Mouse (Mus musculus) limb, embryonic 15.5 days (tissue): Measurements from ENCODE around the gene Adam12. TPM values are rescaled to one million over a fixed set of nuclear protein-coding genes. Genes with fewer than 3 reads are reported as not detected.

Source experiments
- ATAC-seq: fragments of 200-750 bp; cut with Nextera tagmentation; 2 replicates; pipeline ENCODE4 v1.8.0; 2017; ENCODE audit warnings: low read depth, moderate TSS enrichment; ENCODE audit not compliant: insufficient number of reproducible peaks, low FRiP score, low TSS enrichment
- H3K27ac ChIP-seq: fragments of 300-500 bp; sonication (generic); 2 replicates; pipeline ENCODE4 v1.5.1; 2015; ENCODE audit warnings: moderate library complexity, mild to moderate bottlenecking, inconsistent platforms
- H3K27me3 ChIP-seq: fragments of 300-500 bp; sonication (generic); 2 replicates; pipeline ENCODE4 v1.6.1; 2015; ENCODE audit warnings: inconsistent platforms
- H3K36me3 ChIP-seq: fragments of 300-500 bp; sonication (generic); 2 replicates; pipeline ENCODE4 v1.6.1; 2015; ENCODE audit warnings: inconsistent platforms
- H3K4me1 ChIP-seq: fragments of 300-500 bp; sonication (generic); 2 replicates; pipeline ENCODE4 v1.6.1; 2015; ENCODE audit warnings: inconsistent platforms
- H3K4me2 ChIP-seq: fragments of 300-500 bp; sonication (generic); 2 replicates; pipeline ENCODE4 v1.6.1; 2015; ENCODE audit warnings: mild to moderate bottlenecking, inconsistent platforms
- H3K4me3 ChIP-seq: fragments of 300-500 bp; sonication (generic); 2 replicates; pipeline ENCODE4 v1.5.1; 2015; ENCODE audit warnings: mild to moderate bottlenecking, inconsistent platforms
- H3K9ac ChIP-seq: fragments of 300-500 bp; sonication (generic); 2 replicates; pipeline ENCODE4 v1.6.1; 2015; ENCODE audit warnings: inconsistent platforms
- H3K9me3 ChIP-seq: fragments of 300-500 bp; sonication (generic); 2 replicates; pipeline ENCODE4 v1.6.1; 2016; ENCODE audit warnings: inconsistent platforms
- WGBS: fragments of 180-500 bp; shearing (Covaris S2); methylation state at CpG from one replicate; pipeline ENCODE4 v1.1.7; 2015; 5-methylcytosine and 5-hydroxymethylcytosine counted together
- polyA plus RNA-seq: library from polyadenylated mRNA; unstranded; fragments of >200 nt; fragmentation: Nextera tagmentation; extraction: Ambion mirVana; gene quantifications from 2 replicates; pipeline ENCODE4 v1.2.1, GENCODE M21; 2015

The Adam12 gene
- polyA plus RNA-seq, 1 experiment from 2014 or later, result 8.1 TPM

DNA sequence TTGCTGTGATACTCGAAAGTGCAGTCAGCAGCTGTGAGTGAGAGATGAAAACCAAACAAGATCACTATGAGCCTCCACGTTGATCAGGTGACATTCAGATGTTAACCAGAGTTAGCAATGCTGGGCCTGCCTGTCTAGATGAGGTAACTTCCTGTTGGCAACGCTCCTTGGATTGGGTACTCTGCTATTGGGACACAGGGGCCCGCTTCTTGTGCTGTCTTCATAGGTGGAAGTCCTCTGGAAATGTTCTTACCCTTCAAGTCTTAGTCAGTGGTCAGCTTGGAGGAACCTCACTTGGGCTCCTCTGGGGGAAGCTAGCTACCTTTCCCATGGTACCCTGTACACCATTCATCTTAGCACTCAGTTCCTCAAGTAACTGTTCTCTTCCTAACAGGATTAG, 169.3 kb downstream of the Adam12 start:
- no peak for ATAC-seq
- no peaks in the 10 kb centered on the region for H3K9me3 ChIP-seq

GRCm38 (mm10) chr7:134052486-134052885, 179.5 kb downstream of the Adam12 start:
- no peak overlapping the region for H3K4me3 ChIP-seq
- no peaks in the 10 kb centered on the region for H3K27me3 ChIP-seq
- H3K4me1 ChIP-seq, result no peaks in the 10 kb centered on the region
- 28% methylated on average over 2 of the region's 2 CpGs for WGBS
- no peak overlapping the region for H3K4me2 ChIP-seq
- ATAC-seq, result no peak
- no peaks in the 10 kb centered on the region for H3K36me3 ChIP-seq
- H3K9me3 ChIP-seq, result no peaks in the 10 kb centered on the region
- no peak overlapping the region for H3K27ac ChIP-seq
- H3K9ac ChIP-seq, result no peak overlapping the region

More for the DNA sequence above, 169.3 kb downstream of the Adam12 start:
- H3K4me3 ChIP-seq, result no peak overlapping the region
- H3K4me1 ChIP-seq, result 0 out of 2 replicates have a peak, but pooled peaks cover 2% of the 10 kb centered on the region
- no peaks in the 10 kb centered on the region for H3K27me3 ChIP-seq
- WGBS, result 72% methylated on average over 4 of the region's 4 CpGs
- H3K27ac ChIP-seq, result no peak overlapping the region
- no peak overlapping the region for H3K4me2 ChIP-seq
- H3K36me3 ChIP-seq, result no peaks in the 10 kb centered on the region
- no peak overlapping the region for H3K9ac ChIP-seq

DNA sequence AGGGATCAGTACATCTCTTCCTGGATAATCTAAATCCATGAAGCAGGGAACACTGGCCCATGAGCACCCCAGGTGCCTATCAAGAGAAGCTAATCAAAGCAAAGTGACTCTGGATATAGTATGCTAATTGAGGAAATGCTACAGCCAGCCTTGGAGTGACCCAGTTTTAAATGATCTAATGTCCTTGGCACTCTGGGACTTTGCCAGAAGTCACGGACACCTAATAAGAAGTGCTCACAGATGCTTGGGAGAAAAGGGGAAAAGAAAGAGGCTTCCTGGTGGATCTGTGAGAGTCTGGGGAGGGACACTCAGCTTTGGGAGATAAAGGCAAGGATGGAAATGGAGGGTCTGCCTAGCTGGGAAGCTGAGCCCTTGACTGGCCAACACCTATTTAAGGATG, 181.6 kb downstream of the Adam12 start:
- Histone ChIP-seq H3K9me3 (no peaks in the 10 kb centered on the region), H3K27ac (no peak overlapping the region), H3K4me2 (no peak overlapping the region), H3K36me3 (no peaks in the 10 kb centered on the region), H3K4me1 (no peaks in the 10 kb centered on the region), H3K27me3 (no peaks in the 10 kb centered on the region), H3K4me3 (no peak overlapping the region), H3K9ac (no peak overlapping the region)
- ATAC-seq, result no peak
- WGBS, result 62% methylated on average over 1 of the region's 1 CpGs

- H3K4me1 ChIP-seq, result no peaks in the 10 kb centered on the region
- no peaks in the 10 kb centered on the region for H3K27me3 ChIP-seq
- no peaks in the 10 kb centered on the region for H3K36me3 ChIP-seq
- no peak overlapping the region for H3K27ac ChIP-seq
- H3K9me3 ChIP-seq, result no peaks in the 10 kb centered on the region
- no peak overlapping the region for H3K4me2 ChIP-seq
- H3K9ac ChIP-seq, result no peak overlapping the region
- no peak for ATAC-seq
- 85% methylated on average over 3 of the region's 3 CpGs for WGBS
- no peak overlapping the region for H3K4me3 ChIP-seq
Measured at GRCm38 (mm10) chr7:134046376-134046775, 185.6 kb downstream of the Adam12 start.

DNA sequence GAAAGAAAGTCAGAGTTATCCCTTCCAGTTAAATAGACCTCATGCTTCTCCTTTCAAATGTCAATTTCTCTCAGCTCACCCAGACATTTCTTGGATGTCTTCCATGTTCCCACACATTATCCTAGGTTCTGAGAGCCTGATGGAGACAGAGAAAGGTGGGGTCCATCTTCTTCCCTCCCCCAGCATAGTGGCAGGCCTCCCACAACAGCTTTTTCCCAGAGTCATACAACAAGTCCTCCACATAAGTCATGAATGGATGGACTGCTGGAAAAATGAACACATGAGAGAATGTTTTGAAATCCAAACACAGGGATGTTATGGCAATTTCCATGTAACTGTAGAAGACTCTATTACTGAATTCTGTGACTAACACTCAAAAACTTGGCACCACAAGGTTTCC, 188.4 kb downstream of the Adam12 start:
- Histone ChIP-seq H3K4me3 (no peak overlapping the region), H3K36me3 (no peaks in the 10 kb centered on the region), H3K27ac (no peak overlapping the region), H3K27me3 (no peaks in the 10 kb centered on the region), H3K9ac (no peak overlapping the region), H3K9me3 (no peaks in the 10 kb centered on the region), H3K4me1 (no peaks in the 10 kb centered on the region), H3K4me2 (no peak overlapping the region)
- ATAC-seq, result no peak

DNA sequence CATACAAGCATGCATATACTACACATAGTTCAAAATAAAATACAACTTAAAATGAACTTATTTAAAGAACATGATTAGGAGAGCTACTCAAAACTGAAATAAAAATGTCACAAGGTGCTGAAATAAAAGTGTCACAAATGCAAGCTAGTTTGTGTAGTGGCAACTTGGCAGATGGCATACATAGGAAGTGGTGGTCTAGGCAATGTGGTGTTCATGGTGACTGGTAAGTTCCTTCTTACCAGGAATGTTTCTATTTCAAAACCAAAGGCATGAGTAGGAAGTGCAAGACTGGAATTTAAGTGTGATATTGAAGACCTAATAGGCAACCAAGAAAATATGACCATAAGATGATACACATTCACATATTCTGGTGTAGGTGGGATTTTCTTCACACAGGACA, 189.3 kb downstream of the Adam12 start:
- H3K9me3 ChIP-seq, result no peaks in the 10 kb centered on the region
- no peak overlapping the region for H3K27ac ChIP-seq
- ATAC-seq, result no peak
- H3K4me2 ChIP-seq, result no peak overlapping the region
- H3K27me3 ChIP-seq, result no peaks in the 10 kb centered on the region
- no peaks in the 10 kb centered on the region for H3K4me1 ChIP-seq
- no peaks in the 10 kb centered on the region for H3K36me3 ChIP-seq
- no peak overlapping the region for H3K4me3 ChIP-seq
- no peak overlapping the region for H3K9ac ChIP-seq

DNA sequence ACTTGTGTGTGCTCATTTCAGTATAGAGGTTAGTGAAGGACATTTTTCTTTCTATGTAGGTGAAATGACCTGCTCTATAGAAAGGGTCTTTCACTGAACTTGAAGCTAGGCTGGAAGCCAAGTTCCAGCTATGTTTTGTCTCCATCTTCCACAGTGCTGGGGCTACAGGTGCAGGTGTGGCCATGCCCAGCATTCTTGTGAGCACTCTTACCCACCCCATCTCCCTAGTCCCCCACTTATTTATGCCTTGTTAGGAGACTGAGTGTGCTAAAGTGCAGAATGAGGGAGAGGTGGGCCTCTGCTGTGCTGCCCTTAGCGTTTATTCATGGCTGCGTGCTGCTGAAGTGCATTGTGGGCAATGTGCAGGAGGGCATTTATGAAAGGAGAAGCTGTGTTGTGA, 198.0 kb downstream of the Adam12 start:
- 83% methylated on average over 2 of the region's 2 CpGs for WGBS
- H3K27ac ChIP-seq, result no peak overlapping the region
- no peak for ATAC-seq

GRCm38 (mm10) chr7:134032959-134033366, 199.0 kb downstream of the Adam12 start:
- H3K27me3 ChIP-seq, result no peaks in the 10 kb centered on the region
- no peaks in the 10 kb centered on the region for H3K36me3 ChIP-seq
- WGBS, result 11% methylated on average over 6 of the region's 6 CpGs
- H3K9ac ChIP-seq, result no peak overlapping the region
- H3K4me2 ChIP-seq, result no peak overlapping the region
- peak overlapping the region; percentile 83 for H3K27ac ChIP-seq
- peak; percentile 76 for ATAC-seq
- H3K9me3 ChIP-seq, result no peaks in the 10 kb centered on the region
- no peak overlapping the region for H3K4me3 ChIP-seq
- H3K4me1 ChIP-seq, result peaks cover 31% of the 10 kb centered on the region

More for the DNA sequence above, 198.0 kb downstream of the Adam12 start:
- Histone ChIP-seq H3K9me3 (no peaks in the 10 kb centered on the region), H3K36me3 (no peaks in the 10 kb centered on the region), H3K4me1 (peaks cover 24% of the 10 kb centered on the region), H3K4me2 (no peak overlapping the region), H3K9ac (no peak overlapping the region), H3K27me3 (no peaks in the 10 kb centered on the region), H3K4me3 (no peak overlapping the region)

- no peak for ATAC-seq
- Histone ChIP-seq H3K27me3 (no peaks in the 10 kb centered on the region), H3K4me3 (no peak overlapping the region), H3K4me1 (peaks cover 43% of the 10 kb centered on the region), H3K36me3 (no peaks in the 10 kb centered on the region), H3K4me2 (no peak overlapping the region), H3K9me3 (no peaks in the 10 kb centered on the region), H3K9ac (no peak overlapping the region), H3K27ac (peak overlapping the region; percentile 76)
- 90% methylated on average over 6 of the region's 6 CpGs for WGBS
Measured at GRCm38 (mm10) chr7:134031787-134032186, 200.2 kb downstream of the Adam12 start.

DNA sequence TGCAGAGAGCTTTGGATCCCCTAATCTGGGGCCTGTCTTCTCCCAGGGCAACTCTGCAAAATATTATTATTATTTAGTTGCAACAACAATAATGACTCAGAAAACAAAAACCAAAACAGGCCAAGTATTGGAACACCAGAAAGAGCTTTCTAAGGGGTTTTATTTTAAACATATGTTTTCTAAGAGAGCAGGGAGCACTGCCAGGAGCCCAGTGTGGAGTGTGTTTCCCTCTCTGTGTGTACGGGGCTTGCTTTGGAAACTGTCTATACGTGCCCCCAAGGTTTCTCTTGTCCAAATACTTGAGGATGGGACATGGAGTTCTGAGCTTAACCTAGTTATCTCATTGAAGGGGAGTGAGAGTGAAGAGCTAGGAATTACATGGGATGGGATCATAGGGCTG, 200.7 kb downstream of the Adam12 start:
- H3K9me3 ChIP-seq, result no peaks in the 10 kb centered on the region
- no peaks in the 10 kb centered on the region for H3K36me3 ChIP-seq
- H3K9ac ChIP-seq, result no peak overlapping the region
- WGBS, result 37% methylated on average over 2 of the region's 2 CpGs
- no peaks in the 10 kb centered on the region for H3K27me3 ChIP-seq
- H3K4me2 ChIP-seq, result no peak overlapping the region
- no peak for ATAC-seq
- H3K27ac ChIP-seq, result peak overlapping the region; percentile 76
- no peak overlapping the region for H3K4me3 ChIP-seq
- peaks cover 48% of the 10 kb centered on the region for H3K4me1 ChIP-seq

GRCm38 (mm10) chr7:134028281-134028830, 203.6 kb downstream of the Adam12 start:
- H3K4me1 ChIP-seq, result peaks cover 48% of the 10 kb centered on the region
- no peaks in the 10 kb centered on the region for H3K36me3 ChIP-seq
- H3K27me3 ChIP-seq, result no peaks in the 10 kb centered on the region
- peak overlapping the region; percentile 59 for H3K27ac ChIP-seq
- no peak overlapping the region for H3K4me2 ChIP-seq
- H3K9me3 ChIP-seq, result no peaks in the 10 kb centered on the region
- no peak overlapping the region for H3K4me3 ChIP-seq
- ATAC-seq, result no peak
- no peak overlapping the region for H3K9ac ChIP-seq
- WGBS, result 37% methylated on average over 7 of the region's 7 CpGs

- Histone ChIP-seq H3K4me2 (no peak overlapping the region), H3K4me3 (no peak overlapping the region), H3K9me3 (no peaks in the 10 kb centered on the region), H3K27ac (peak overlapping the region; percentile 83), H3K9ac (no peak overlapping the region), H3K27me3 (no peaks in the 10 kb centered on the region), H3K36me3 (no peaks in the 10 kb centered on the region), H3K4me1 (peaks cover 44% of the 10 kb centered on the region)
- ATAC-seq, result no peak
- WGBS, result 74% methylated on average over 5 of the region's 5 CpGs
Measured at GRCm38 (mm10) chr7:134027020-134027415, 204.9 kb downstream of the Adam12 start.
